Mouse (Mus musculus) urinary bladder, adult 2 months (tissue): Measurements from ENCODE around the gene Sdc1. TPM values are rescaled to one million over a fixed set of nuclear protein-coding genes. Genes with fewer than 3 reads are reported as not detected.

Source experiments
- DNase-seq: peaks from one replicate; pipeline ENCODE4 v3.0.0; 2022; ENCODE audit warnings: low spot score
- polyA plus RNA-seq: library from polyadenylated mRNA; depleted of rRNA; stranded (reverse); fragments of >200 nt; gene quantifications from 2 replicates; pipeline ENCODE4 v1.2.3, GENCODE M21; 2012; rRNA removed

Sdc1 gene
- 231 TPM in 2 replicates for polyA plus RNA-seq

GRCm38 (mm10) chr12:8770946-8771843, at the start of gene Sdc1:
TSS of gene Sdc1 (plus strand) at chr12:8771323.
- peak; percentile 89 for DNase-seq

DNA sequence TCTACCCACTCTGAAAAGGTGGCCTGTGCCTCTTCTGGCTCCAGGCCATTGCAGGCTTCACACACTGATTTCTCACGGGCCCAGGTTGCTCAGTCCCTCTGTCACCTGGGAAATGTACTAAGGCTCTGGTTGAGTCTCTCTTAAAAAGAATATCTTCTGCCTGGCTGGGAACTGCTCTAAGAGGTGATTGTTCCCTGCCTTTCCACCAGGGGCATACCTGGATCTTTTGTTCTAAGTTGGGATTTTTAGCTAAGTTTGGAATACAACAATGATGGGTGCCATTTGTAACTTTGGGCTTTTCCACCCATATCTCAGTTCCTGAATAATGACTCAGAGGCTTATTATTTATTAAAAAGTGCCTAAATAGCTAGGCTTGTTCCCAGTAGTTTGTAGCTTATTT, 44.2 kb upstream of the Sdc1 start:
- DNase-seq: no peak

DNA sequence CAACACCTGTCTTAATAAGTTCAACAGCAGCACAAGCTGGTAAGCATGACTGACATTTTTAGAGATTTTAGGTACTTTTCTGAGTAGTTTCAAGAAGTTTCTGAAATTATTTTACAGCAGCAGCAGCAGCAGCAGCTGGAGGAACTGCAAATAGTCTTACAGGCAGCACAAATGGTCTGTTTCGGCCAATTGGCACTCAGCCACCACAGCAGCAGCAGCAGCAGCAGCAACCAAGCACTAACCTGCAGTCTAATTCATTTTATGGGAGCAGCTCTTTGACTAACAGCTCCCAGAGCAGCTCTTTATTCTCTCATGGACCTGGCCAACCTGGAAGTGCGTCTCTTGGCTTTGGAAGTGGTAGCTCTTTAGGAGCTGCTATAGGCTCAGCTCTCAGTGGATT, 42.4 kb upstream of the Sdc1 start:
- DNase-seq: no peak

GRCm38 (mm10) chr12:8753654-8754053, 17.5 kb upstream of the Sdc1 start:
- DNase-seq: no peak

DNA sequence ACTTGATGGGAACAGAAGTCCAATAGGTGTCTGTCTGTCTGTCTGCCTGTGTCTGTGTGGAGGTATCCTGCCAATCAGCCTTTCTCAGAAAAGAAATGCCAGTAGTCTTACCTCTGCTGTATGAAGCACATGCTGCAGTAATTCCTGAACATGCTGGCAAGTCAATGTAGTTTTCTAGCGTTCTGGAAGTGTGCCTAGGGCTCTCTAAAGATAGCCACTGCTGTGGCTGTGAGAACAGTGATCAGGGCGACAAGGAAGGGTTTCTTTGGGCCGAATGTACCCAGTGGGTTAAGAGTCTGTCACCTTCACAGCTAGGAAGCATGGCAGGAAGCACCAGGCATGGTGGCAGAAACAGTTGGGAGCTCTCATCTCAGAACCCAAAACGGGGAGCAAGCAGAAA, 17.0 kb upstream of the Sdc1 start:
- no peak for DNase-seq

- DNase-seq: no peak
These were observed 13.1 kb upstream of the Sdc1 start for GRCm38 (mm10) chr12:8758029-8758428.

DNA sequence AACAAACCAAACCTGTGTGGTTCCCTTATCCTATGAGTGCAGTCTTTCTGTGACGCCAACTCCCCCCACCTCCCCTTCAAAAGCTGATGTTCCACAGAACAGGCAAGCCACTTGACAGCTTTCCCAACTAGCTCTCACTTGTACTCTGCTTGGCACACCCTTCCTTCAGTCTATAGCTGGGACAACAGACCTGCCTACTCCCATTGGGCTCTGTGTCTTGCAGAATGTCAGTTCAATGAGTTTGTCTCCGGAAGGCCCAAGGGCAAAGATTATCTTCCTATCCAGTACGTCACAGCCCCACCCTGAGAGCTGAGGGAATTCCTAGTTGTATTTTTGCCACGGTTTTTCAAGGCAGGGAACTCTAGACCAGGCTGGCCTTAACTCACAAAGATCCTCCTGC, 12.0 kb upstream of the Sdc1 start:
- no peak for DNase-seq

DNA sequence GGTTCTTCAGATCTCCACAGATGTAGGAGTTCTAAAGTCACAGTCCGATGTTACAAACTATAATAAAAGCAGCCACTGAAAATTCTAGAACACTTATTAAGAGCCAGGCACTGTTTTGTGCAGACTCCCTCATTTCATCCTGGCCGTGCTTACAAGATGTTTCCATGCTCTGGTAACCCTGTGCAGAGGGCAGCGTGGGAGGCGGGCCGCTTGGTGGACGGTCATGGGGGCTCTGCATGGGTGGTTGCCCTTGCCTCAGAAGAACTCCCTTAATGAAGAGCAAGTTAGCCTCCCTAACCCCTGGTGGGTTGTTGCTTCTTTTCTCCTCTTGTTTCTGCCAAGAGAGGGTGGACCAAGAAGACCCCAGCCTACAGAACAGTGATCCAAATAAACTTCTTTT, 11.3 kb upstream of the Sdc1 start:
- DNase-seq: no peak

GRCm38 (mm10) chr12:8760561-8760960, 10.6 kb upstream of the Sdc1 start:
- no peak for DNase-seq

DNA sequence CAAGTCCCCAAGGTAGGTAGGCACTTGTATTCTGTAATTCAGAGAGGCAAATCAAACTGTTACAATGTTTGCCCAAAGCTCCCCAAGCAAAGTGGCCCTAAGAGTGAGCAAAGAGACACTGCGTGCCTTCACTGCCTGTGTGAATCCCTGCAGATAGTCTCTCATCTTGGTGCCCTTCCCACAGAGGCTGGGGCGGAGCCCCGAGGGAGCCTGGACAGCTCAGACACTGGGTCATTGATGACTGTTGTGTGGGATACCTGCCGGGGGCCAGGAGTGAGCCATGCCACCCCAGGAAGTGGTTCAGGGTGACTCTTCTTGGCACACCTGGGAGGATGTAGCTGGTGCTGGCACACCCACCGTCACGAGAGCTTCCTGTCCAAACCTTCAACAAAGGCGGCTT, 10.1 kb upstream of the Sdc1 start:
- DNase-seq: no peak

DNA sequence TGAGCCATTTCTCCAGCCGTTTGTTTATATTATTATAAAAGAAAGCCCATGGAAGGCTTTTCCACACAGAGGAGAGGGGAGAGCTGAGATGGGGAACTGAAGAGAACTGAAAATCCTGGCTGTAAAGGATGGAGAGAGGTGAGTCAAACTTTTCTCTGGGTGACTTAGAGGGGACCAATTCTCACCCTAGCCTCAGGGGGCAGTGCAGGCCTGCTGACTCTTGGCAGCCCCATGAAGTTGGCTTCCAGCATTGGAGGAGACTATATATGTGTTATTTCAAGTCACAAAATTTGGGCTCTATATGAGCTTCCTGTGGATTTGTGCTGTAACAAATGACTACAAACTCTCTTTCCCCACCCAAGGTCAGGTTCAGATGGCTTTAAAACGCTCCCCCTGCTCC, 8.5 kb upstream of the Sdc1 start:
- no peak for DNase-seq

- DNase-seq: no peak
These were observed 6.7 kb upstream of the Sdc1 start for GRCm38 (mm10) chr12:8764221-8764930.

- DNase-seq: no peak
These were observed 789 bp downstream of the Sdc1 start for GRCm38 (mm10) chr12:8771844-8772380.

- DNase-seq: peak; percentile 67
These were observed 1.5 kb downstream of the Sdc1 start for GRCm38 (mm10) chr12:8772451-8773143.

GRCm38 (mm10) chr12:8773336-8773735, 2.2 kb downstream of the Sdc1 start:
- DNase-seq: no peak

GRCm38 (mm10) chr12:8774183-8774582, 3.1 kb downstream of the Sdc1 start:
- no peak for DNase-seq

- no peak for DNase-seq
These were observed 5.1 kb downstream of the Sdc1 start for GRCm38 (mm10) chr12:8776206-8776605.

- no peak for DNase-seq
These were observed 5.6 kb downstream of the Sdc1 start for GRCm38 (mm10) chr12:8776741-8777140.

DNA sequence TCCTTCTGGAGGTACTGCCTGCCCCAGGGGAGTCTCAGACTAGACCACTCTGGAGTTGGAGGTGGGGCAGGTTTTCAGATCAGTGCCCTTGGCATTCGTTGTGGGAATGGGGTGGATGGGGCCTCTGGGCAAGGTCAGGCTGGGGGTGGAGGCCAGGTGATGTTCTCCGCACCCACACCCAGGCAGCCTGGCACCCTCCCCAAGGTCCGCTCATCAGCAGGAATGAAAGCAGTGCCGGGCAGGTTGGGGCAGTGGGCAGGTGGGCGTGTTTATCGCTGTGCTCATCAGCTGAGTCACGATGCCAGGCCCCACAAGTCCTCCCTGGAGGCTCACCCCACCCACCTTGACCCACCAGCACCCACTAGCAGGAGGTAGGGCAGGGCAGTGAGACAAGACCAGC, 7.0 kb downstream of the Sdc1 start:
- peak; percentile 60 for DNase-seq

- no peak for DNase-seq
These were observed 8.7 kb downstream of the Sdc1 start for GRCm38 (mm10) chr12:8779851-8780250.

DNA sequence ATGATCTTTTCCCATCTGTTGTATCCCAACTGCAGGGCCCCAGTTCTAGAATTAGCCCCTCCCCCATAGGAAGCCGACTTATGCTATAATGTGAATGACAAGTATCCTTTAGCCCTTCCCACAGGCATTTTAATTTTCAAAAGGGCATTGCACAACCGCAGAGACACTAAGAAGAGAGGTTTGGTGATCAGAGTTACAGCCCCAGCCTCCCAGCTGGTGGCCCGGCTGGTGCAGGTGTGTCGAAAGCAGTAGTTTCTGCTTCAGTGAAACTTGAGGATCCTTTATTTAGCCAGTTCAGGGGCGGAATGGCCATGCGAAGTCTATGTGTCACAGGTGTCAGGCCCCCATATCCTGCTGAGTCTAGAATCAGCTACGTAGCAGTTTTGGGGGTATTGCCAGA, 10.0 kb downstream of the Sdc1 start:
- DNase-seq: no peak

- DNase-seq: peak; percentile 72
These were observed 10.7 kb downstream of the Sdc1 start for GRCm38 (mm10) chr12:8781681-8782378.
